Mouse (Mus musculus): ENCODE measurements around the gene Plagl2.

Plagl2 gene

GRCm38 (mm10) chr2:153191242-153191641 is 50.0 kb downstream of the Plagl2 start:
- no peak for DNase-seq (ENCODE audit: low spot score)

- DNase-seq (ENCODE audit: low spot score): no peak
Measured at GRCm38 (mm10) chr2:153187848-153188247, 53.4 kb downstream of the Plagl2 start.

GRCm38 (mm10) chr2:153186176-153186591 is 55.0 kb downstream of the Plagl2 start:
- DNase-seq (ENCODE audit: low spot score): no peak

DNA sequence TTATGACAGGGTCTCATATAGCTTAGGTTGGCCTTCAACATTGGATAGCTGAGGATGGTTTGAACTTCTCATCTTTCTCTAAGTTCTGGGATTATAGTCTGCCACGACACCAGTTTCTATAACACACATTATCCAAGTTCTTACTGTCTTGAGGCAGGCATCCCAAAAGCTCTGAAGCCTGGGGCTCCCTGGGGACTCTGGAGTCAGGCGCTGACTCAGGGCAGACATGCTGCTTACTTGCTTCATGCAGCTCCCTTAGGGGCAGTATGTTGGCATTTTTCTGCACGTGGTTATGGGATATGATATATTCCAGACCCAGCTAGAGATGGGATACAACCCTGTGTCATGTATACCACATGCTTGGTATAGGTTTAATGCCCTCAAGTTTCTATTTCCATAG is 61.3 kb downstream of the Plagl2 start:
- no peak for DNase-seq (ENCODE audit: low spot score)

GRCm38 (mm10) chr2:153179126-153179860 is 61.9 kb downstream of the Plagl2 start:
- DNase-seq (ENCODE audit: low spot score): no peak
